Mouse (Mus musculus) liver (tissue): ENCODE data around the gene Rabggta.

ENCODE experiments used
- DNase-seq: peaks from one replicate; pipeline ENCODE4 v3.0.0-alpha.2; 2020; ENCODE audit warnings: mixed read lengths

Rabggta gene

DNA sequence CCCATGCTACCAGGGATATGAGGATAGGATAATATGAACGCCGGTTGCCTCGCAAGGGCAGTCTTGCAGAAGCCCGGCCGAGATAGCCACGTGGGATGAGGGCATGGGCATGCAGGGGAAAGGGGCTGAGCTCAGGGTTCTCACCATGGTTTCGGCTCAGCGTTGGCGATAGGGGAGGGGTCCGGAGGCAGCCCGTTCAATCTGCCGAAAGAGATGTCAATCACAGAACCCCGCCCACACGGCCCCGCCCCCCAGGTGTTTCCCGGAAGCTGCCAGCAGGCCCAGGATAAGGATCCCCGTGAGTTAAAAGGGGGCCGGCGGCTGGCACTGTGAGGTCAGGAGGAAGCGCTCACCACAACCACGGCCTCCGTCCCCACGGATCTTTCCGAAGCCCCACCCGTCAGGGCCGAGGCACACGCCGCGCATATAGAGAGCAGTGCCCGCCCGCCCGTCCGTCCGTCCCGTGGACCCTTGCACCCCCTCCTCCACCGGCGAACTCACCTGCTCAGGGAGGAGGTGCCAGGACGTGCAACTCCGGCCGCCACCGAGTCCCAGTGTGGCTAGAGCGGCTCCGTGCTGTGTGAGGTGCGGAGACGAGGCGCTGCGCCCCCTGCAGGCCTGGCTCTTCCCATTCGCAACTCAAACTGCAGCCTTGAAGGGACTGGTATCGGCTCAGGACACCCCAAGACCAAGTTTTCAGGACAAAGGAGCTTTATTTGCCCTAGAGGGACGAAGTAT is at the start of gene Rabggta:
Gene Rabggta (minus strand): TSS at position 564 of the 738 bp plus-strand sequence.
- peak; percentile 95 for DNase-seq

DNA sequence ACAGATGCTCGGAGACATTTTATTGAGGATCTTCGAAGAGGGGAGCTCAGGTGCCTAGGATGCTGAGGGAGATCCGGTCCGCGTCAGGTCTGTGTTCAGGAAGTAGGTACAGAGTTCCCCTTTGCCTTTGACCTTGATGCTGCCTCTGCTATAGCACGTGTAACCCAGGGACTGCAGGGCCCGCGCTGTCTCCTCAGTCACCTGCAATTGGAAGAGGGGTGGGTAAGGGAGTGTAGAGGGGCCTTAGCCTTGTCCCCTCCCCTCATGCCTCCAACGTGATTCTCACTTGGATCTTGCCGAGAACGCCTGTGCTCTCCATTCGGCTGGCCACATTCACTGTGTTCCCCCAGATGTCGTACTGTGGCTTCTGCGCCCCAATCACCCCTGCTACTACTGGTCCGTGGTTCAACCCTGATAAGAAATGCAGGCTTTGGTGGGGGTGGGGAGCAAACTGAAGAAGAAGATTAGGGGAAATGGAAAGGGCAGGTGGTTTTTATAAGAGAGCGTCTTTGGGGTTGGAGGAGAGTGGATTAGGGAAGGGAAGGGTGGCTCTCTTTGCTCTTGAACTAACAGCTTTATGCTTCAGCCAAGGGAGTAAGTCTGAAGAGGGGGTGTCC is 47.1 kb upstream of the Rabggta start:
- peak; percentile 69 for DNase-seq

DNA sequence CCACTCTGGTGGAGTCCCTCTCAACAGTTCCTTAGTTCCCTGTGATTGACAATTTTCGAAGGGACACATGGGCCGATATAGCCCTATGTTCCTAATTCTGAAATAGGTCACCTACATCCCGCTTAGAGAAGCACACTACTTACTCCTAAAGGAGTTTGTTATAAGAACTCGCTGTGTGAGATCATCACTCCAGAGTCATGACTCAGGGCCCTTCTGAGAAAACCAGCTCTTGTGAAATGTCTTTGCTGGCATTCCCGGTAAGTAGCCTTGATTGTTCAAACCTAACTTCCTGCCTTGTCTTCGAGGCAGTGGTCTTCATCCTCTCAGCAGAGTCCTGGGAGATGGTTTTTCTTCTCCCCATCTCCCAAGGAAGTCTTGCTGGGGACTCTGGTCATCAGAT is 46.5 kb upstream of the Rabggta start:
- no peak for DNase-seq

DNA sequence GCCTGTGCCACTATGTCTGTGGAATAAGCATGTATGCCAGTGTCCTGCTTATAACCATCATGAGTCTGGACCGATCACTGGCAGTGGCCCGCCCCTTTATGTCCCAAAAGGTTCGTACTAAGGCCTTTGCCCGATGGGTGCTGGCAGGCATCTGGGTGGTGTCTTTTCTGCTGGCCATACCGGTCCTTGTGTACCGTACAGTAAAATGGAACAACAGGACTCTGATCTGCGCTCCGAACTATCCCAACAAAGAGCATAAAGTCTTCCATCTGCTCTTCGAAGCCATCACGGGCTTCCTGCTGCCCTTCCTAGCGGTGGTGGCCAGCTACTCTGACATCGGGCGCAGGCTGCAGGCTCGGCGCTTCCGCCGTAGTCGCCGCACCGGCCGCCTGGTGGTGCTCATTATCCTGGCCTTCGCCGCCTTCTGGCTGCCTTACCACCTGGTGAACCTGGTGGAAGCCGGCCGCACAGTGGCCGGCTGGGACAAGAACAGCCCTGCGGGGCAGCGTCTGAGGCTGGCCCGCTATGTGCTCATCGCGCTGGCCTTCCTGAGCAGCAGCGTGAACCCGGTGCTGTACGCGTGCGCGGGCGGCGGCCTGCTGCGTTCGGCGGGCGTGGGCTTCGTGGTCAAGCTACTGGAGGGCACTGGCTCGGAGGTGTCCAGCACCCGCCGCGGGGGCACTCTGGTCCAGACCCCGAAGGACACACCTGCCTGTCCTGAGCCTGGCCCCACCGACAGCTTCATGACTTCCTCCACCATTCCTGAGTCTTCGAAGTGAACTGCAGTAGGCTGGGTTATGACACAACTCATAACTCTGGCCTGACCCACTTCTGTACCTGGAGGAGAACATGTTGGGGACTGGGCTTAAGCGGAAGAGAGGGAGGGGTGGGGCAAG is 45.7 kb upstream of the Rabggta start:
- DNase-seq: peak; percentile 66

DNA sequence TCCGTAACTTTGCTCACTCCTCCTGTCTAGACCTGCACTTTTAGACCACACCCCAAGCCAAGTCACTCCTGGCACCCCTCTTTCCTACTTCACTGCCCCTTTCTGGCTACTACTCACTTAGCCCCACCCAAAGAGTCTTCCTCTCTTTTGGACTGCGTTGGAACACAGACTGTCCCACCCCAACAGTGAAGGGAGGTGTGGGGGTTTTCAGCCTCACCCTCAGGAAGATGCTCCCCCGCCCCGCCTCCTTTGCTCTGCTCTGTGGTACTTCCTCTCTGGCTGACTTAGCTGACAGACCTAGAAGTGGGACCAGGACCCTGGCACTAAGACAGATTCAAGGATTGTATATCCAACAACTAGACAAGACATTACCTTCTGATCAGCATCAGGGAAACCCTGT is 43.6 kb upstream of the Rabggta start, which contains the start of gene Ltb4r1:
Gene Ltb4r1 (plus strand): TSS at position 267 of the 400 bp plus-strand sequence.
- no peak for DNase-seq

DNA sequence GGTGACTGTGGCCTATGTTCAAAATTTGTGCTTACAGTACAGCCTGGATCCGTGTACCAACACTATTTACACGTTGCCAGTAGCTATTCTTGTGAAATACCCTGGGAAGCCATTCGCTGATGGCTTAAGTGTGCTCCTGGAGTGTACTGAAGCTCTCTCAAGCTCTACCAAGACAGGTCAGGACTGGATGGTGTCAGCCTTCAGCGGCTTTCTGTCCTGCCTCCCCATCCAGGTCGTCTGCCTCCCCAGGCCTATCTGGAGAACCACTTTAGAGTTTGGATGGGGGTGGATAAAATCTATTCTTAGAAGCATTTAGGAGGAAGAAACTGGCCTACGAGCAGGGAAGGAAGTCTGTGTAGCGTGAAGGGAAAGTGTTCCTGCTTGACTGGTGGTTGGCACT is 41.1 kb upstream of the Rabggta start:
- DNase-seq: no peak

DNA sequence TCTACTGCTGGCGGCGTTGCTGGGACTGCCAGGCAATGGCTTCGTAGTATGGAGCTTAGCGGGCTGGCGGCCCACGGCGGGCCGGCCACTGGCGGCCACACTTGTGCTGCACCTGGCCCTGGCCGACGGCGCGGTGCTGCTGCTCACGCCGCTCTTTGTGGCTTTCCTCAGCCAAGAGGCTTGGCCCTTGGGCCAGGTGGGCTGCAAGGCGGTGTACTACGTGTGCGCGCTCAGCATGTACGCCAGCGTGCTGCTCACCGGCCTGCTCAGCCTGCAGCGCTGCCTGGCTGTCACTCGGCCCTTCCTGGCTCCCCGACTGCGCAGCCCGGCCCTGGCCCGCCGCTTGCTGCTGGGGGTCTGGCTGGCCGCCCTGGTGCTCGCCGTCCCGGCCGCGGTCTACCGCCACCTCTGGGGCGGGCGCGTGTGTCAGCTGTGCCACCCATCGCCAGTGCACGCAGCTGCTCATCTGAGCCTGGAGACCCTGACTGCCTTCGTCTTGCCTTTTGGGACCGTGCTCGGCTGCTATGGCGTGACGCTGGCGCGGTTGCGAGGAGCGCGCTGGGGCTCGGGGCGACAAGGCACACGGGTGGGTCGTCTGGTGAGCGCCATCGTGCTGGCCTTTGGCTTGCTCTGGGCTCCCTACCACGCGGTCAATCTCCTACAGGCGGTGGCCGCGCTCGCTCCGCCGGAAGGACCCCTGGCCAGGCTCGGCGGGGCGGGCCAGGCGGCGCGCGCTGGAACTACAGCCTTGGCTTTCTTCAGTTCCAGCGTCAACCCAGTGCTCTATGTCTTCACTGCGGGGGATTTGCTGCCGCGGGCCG is 40.1 kb upstream of the Rabggta start:
- DNase-seq: peak; percentile 39

DNA sequence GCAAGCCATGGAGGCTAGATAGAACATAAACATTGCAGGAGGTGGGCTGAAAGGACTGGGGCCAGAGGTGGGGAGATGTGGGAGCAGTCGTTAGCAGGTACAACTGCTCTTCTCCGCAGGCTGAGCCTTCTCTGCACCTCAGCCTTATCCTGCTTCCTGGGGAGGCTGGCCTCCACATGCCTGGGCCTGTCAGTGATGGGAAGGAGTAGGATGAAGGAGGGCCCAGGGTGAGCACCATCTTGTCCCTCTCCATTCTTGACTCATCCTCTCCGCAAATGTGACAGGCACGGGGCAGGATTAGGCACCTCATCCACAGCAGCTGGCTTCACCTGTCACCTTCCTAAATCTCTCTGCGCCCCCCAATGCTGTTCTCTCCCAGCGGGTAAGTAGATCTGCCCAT is 39.1 kb upstream of the Rabggta start, which contains the start of gene Ltb4r2:
Gene Ltb4r2 (plus strand): TSS at position 266 of the 400 bp plus-strand sequence.
- no peak for DNase-seq

DNA sequence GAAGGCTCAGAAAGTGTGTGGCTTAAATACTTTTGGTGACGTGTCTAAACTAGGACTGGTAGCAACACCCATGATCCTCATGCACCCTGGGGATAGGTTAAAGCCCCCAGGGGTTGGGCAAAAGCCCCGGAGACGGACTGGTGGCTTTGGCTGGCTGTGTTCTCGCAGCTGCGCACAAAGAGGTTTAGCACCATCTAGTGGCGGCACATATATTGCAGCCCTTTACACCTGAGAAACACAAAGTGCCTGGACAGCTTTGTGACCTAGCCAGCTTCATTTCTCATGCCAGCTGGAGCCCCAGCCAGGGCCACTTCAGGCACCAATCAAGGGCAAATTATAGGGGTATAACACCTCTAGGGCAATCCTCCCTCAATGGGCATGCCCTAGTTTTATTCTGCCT is 38.1 kb upstream of the Rabggta start:
- peak; percentile 83 for DNase-seq

DNA sequence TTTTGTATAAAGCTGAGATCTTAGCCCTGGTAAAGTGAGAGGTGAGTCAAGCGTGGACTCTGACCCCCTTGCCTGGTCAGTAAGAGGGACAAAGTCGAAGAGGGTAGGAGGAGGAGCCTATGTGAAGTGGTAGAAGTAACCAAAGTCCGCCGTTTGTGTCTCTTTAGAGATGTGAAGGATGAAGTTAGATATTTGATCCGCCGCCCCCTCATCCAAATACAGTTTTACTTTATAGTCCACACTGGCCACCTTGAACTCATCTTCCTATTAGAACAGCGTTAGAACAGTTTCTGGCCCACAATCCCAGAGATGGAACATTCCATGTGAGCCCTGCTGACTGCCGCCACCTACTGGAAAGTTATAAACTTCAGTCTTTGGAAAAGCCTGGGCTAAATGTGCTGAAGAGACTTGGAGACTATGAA is 36.3 kb upstream of the Rabggta start, which contains the start of gene Cideb:
Gene Cideb (minus strand): TSS at position 96 of the 422 bp plus-strand sequence.
- peak; percentile 53 for DNase-seq

DNA sequence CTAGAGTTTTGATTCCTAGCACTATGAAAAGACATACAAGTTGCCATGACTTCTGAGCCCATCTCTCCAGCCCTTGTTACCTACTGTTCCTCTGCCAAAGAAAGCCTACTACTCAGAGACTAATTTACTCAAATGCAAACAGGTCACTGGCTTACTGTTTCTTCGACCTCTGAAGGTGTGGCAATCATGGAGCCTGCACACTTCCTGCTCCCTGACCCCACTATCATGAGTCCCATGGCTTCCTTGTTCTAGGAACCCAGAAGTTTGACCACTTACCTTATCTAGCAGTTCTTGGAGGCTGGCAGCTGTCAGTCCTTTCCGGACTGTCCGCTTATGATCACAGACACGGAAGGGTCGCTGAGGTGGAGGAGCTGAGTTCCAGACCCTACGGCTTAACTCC is 35.5 kb upstream of the Rabggta start:
- DNase-seq: no peak

DNA sequence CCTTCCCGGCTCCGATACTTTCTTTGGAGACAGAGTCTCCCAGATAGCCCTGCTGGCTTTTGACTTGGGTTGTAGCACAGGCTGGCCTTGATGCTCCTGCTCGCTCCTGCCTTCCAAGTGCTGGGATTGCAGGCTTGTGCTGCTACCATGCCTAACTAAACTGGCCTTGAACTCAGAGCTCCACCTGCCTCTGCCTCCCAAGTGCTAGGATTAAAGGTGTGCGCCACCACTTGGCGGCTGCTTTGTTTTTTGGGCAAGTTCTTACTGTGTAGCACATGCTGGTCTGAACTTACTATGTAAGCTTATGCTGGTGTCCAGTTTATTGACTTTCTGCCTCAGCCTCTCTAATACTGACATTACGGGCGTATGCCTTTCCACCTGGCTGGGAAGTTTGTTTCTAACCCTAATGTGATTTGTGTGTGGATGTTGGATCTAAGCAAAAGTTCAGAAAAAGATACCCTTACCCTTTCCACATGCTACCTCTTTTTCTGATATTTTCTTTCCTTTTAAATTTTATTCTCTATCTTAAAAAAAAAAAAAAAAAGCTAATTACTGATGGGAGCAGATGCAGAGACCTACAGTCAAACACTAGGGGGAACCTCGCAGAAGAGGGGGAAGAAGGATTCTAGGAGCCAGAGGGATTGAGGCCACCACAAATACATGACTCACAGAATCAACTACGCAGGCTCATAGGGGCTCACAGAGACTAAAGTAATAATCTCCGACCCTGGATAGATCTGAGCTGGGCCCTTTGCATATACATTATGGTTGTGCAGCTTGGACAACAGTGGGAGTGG is 25.2 kb upstream of the Rabggta start:
- no peak for DNase-seq

DNA sequence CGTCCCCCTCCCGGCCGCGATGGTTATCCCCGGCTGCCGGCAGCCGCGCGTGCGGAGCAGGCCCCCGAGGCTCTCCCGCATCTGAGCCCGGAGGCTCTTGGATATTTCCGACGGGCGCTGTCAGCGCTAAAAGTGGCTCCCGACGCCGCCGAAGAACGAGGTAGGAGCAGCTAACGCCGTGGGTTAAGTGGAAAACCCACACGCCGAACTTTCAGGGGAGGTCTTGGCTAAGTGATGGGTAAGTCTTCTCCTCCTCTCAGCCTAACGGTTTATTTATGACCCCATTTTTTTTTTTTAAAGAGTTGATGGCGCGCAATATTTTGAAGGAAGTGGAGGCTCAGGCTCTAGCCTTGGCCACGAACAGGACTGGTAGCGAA is 23.8 kb upstream of the Rabggta start:
- no peak for DNase-seq

DNA sequence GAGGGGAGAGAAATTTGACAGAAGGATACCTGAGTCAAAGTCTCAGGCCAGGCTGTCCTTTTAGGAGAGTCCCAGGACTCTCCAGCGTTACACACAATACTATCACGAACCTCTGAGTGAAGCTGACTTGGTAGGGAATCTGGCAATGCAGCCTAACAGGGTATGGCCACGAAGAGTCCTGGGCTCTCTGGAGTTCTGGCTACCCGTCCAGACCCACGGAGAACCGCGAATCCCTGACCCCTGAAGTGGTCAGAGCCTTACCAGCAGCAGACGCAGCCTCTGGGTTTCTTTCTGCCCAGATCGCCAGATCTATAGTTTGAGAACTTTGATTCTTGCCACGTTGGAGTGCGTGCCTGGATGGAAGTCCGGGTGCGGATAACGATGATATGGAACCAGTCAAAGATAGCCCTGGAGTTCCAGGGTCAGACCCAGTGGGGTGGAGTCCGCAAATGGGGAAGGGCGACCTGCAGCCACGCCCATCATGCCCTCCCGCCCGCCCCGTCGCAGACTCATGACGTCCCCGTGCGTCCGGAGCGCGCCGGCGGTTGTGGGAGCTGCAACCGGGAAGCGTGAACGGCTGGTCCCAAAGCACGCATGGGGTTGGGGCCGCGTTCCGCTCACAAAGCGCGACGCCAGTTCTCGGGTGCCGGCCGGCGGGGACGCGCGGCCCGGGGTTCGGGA is 23.3 kb upstream of the Rabggta start, which contains the start of the genes Dhrs1 and Nop9:
Gene Dhrs1 (minus strand): TSS at position 511 of the 681 bp plus-strand sequence.
Gene Nop9 (plus strand): TSS at position 514 of the 681 bp plus-strand sequence.
- peak; percentile 94 for DNase-seq

DNA sequence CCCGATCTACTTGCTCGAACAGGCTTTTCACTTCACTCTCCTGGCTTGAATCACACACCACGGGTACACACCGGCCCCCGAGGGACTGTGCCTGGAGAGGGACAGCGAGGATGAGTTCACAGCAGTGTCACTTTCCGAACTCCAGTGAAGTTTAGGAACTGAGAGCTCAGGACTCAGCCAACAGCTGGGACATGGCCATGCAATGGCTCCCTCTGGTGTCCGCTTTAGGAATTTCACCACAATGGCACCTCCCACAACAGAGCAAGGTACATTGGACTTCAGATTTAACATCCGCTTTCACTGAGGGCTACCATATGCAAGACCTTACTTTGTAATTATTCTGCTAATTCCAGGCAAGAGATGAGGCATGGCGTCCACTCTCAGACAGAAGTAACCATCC is 21.6 kb upstream of the Rabggta start:
- peak; percentile 86 for DNase-seq

DNA sequence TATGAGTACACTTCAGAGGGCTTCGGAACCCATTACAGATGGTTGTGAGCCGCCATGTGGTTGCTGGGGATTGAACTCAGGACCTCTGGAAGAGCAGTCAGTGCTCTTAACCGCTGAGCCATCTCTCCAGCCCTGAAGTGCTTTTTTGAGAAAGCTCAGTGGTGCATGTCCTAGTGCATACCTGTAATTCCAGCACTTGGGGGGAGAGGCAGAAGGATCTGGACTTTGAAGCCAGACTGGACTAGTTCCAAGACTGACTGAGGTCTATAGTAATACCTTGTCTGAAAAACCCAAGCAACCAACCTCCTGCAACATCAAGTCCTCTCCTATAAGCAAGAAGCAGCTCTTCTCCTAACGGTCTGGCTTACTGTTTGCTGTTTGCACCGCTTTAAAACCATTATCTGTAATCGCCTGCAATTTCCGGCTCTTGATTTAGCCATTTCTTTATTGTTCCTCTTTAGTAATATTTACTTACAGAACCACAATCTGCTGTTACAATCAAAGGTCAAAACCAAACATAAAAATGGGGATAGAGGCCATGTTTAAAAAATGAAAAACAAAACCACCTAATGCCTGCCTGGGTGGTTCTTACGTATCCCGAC is 15.1 kb upstream of the Rabggta start:
- DNase-seq: no peak

DNA sequence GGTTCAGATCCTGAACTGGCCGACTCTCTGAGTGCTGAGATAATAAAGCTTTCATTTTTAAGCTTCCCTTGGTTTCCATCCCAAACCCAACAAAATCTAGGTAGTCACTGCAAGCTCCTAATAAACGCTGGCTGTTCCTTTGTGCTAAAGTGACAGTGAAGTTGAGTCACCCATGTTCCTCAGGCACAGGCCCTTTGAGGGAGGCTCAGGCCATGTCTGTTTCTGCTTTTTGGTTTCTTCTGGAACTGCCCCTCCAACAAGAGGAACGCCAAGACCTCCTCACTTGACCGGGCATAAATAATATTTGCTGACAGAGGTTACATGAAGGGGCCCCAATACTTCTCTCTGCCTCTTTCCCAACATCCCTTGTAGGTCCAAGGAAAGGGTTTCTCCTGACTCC is 13.7 kb upstream of the Rabggta start:
- DNase-seq: no peak

DNA sequence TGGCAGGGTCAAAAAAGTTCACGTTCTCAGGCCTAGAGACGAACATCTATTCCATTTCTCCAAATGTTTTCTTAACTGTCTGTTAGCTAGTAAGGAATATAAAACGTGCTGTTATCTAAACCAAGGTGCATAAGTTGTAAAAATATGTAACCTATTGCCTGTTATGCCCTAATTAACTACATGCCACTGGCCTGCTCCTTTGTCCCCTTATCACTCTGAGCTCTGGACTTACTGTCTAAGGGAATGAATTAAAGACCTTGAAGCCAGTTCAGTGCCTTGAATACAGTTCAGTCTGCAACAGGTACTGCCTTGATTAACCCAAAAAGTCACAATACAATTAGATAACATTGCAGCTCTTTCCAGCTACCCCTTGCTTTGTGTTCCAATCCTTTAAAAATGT is 13.3 kb upstream of the Rabggta start:
- no peak for DNase-seq

DNA sequence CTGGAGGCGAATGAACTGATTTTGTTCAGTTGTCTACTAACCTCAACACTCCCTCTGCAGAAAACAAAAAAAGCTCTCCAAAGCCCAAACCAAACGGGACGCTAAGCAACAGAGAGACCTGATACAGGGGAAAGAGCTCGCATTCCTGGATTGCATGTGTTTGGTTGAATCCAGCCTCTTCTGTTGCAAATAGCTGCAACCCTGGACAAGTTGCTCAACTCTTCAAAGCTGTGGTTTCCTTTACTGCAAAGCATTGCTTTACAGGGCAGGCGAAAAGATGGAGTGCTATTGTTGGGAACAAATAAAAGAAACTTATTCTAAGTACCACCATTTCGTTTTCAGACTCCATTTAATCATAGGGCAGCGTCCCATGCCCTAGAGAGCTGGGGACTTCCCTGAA is 12.8 kb upstream of the Rabggta start:
- DNase-seq: no peak

DNA sequence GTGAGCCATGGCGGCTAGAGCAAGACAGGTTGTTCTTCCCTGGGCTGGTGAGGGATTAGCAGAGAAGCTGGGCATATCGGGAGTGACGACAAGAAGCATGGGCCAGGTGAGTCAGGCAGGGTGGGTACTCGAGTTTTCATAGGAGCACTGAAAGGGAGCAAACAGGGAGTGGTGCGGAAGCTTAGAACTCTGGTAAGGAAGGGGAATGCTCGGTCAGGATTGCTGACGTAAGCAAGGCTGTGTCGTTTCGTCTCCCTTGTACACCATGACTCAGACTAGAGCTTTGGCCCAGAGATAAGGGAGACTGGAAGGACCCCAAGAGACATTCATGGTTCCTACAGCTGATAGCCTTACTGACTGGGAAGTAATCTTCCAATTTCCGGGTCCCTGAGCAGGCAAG is 11.8 kb upstream of the Rabggta start:
- no peak for DNase-seq
